Mouse (Mus musculus): Measurements from ENCODE around the gene Slc35e3.

- no peak for TF ChIP-seq JUND (conservative IDR thresholded peaks at IDR 0.05; ENCODE audit: low read depth, low read length)
- TF ChIP-seq ELF1 (IDR thresholded peaks at IDR 0.05; ENCODE audit: low read depth, low read length) = no peak
- no peak for TF ChIP-seq MAX (IDR thresholded peaks at IDR 0.05; ENCODE audit: low read length)
- TF ChIP-seq POLR2A (IDR thresholded peaks at IDR 0.05; ENCODE audit: low read depth, low read length) = no peak
- no peak for TF ChIP-seq POLR2AphosphoS2 (IDR thresholded peaks at IDR 0.05; ENCODE audit: low read depth, low read length)
- TF ChIP-seq TCF12 (IDR thresholded peaks at IDR 0.05; ENCODE audit: low read depth, low read length) = no peak
- no peak for TF ChIP-seq ZNF384 (IDR thresholded peaks at IDR 0.05; ENCODE audit: low read depth, low read length)
- no peak for TF ChIP-seq ZC3H11A (IDR thresholded peaks at IDR 0.05; ENCODE audit: low read depth, low read length)
- TF ChIP-seq USF1 (IDR thresholded peaks at IDR 0.05; ENCODE audit: low read depth, low read length) = no peak
- no peak for TF ChIP-seq HCFC1 (IDR thresholded peaks at IDR 0.05; ENCODE audit: low read depth, low read length)
- TF ChIP-seq TBP (conservative IDR thresholded peaks at IDR 0.05; ENCODE audit: low read depth, low read length) = no peak
- TF ChIP-seq CTCF (conservative IDR thresholded peaks at IDR 0.05 in 1 of 2, IDR thresholded peaks at IDR 0.05 in 1 of 2; ENCODE audit: low read depth in 2 of 2, low read length in 2 of 2) = no peak
- no peak for TF ChIP-seq UBTF (IDR thresholded peaks at IDR 0.05; ENCODE audit: low read depth, low read length)
These were observed 14.7 kb upstream of the Slc35e3 start for GRCm38 (mm10) chr10:117760831-117761335.

All from CH12.LX (cell line).